Mouse (Mus musculus) liver, adult 2 months (tissue): Measurements from ENCODE around the gene Erp27. TPM values are rescaled to one million over a fixed set of nuclear protein-coding genes. Genes with fewer than 3 reads are reported as not detected.
A peak's percentile ranks its signal among the peaks of the same experiment; 100 is the strongest.

Source experiments
- DNase-seq: peaks from one replicate; pipeline ENCODE4 v3.0.0-alpha.2; 2011; ENCODE audit warnings: low read depth, low spot score; ENCODE audit errors: extremely low read depth
- H3K27ac ChIP-seq: fragments of 200-500 bp; replicated peaks from 2 replicates; pipeline ENCODE4 v1.5.1; 2012; ENCODE audit warnings: low read depth, mild to moderate bottlenecking, control low read depth, inconsistent platforms, low read length; ENCODE audit not compliant: insufficient read depth
- H3K27me3 ChIP-seq: fragments of 200-500 bp; 2 replicates; pipeline ENCODE4 v1.6.1; 2012; ENCODE audit warnings: mild to moderate bottlenecking, moderate library complexity, low read length, inconsistent platforms; ENCODE audit not compliant: control insufficient read depth, insufficient read depth
- H3K36me3 ChIP-seq: fragments of 200-500 bp; 2 replicates; pipeline ENCODE4 v1.6.1; 2012; ENCODE audit warnings: low read length, inconsistent platforms; ENCODE audit not compliant: control insufficient read depth, insufficient read depth
- H3K4me1 ChIP-seq: fragments of 200-500 bp; 2 replicates; pipeline ENCODE4 v1.6.1; 2011; ENCODE audit warnings: low read length; ENCODE audit not compliant: control insufficient read depth, insufficient read depth
- H3K4me3 ChIP-seq: fragments of 200-500 bp; 2 replicates; pipeline ENCODE4 v1.5.1; 2011; ENCODE audit warnings: low read depth, mild to moderate bottlenecking, control low read depth, low read length, moderate library complexity; ENCODE audit not compliant: insufficient read depth
- H3K79me2 ChIP-seq: fragments of 200-500 bp; 2 replicates; pipeline ENCODE4 v1.6.1; 2012; ENCODE audit warnings: inconsistent platforms, mild to moderate bottlenecking, low read length, moderate library complexity; ENCODE audit not compliant: control insufficient read depth, insufficient read depth
- H3K9ac ChIP-seq: fragments of 200-500 bp; 2 replicates; pipeline ENCODE4 v1.6.1; 2012; ENCODE audit warnings: low read depth, mild to moderate bottlenecking, control low read depth, inconsistent platforms, low read length
- CTCF ChIP-seq: fragments of 200-500 bp; IDR thresholded peaks from 2 replicates; pipeline ENCODE4 v1.5.1; 2011; ENCODE audit warnings: low read depth, low read length, control low read depth
- POLR2A ChIP-seq: fragments of 200-500 bp; IDR thresholded peaks from 2 replicates; pipeline ENCODE4 v1.6.1; 2011; ENCODE audit warnings: low read length, control low read depth; ENCODE audit not compliant: insufficient read depth; ENCODE audit errors: extremely low read depth
- WGBS: fragments of 180-500 bp; shearing (Covaris S2); methylation state at CpG from one replicate; pipeline ENCODE4 v1.1.7; 2018; 5-methylcytosine and 5-hydroxymethylcytosine counted together
- polyA plus RNA-seq: library from polyadenylated mRNA; depleted of rRNA; stranded (reverse); fragments of >200 nt; gene quantifications from 2 replicates; pipeline ENCODE4 v1.2.3, GENCODE M21; 2012
- total RNA-seq: library from RNA; depleted of rRNA; stranded (reverse); fragments of >200 nt; gene quantifications from 2 replicates; pipeline ENCODE4 v1.2.3, GENCODE M21; 2014

The Erp27 gene
- total and polyA plus RNA-seq, 2 experiments: 0.55 to 1.8 TPM

GRCm38 (mm10) chr6:136920320-136921257, 1.4 kb downstream of the Erp27 start:
- no peaks in the 10 kb centered on the region for H3K27me3 ChIP-seq
- DNase-seq: peak; percentile 65
- H3K79me2 ChIP-seq: no peaks in the 10 kb centered on the region
- 30% methylated on average over 16 of the region's 16 CpGs for WGBS
- H3K9ac ChIP-seq: peak overlapping the region; percentile 44; the same call in 1 of the 2 replicates
- H3K36me3 ChIP-seq: no peaks in the 10 kb centered on the region
- H3K27ac ChIP-seq: no peak overlapping the region
- H3K4me3 ChIP-seq: no peak overlapping the region
- TF ChIP-seq POLR2A: no peak
- peak; percentile 29 for TF ChIP-seq CTCF
- H3K4me1 ChIP-seq: peaks cover 17% of the 10 kb centered on the region

GRCm38 (mm10) chr6:136917885-136918284, 4.1 kb downstream of the Erp27 start:
- Histone ChIP-seq H3K27me3 (no peaks in the 10 kb centered on the region), H3K27ac (peak overlapping the region; percentile 50), H3K79me2 (no peaks in the 10 kb centered on the region), H3K4me1 (peaks cover 34% of the 10 kb centered on the region), H3K36me3 (no peaks in the 10 kb centered on the region), H3K4me3 (no peak overlapping the region), H3K9ac (no peak overlapping the region)
- WGBS: 17% methylated on average over 2 of the region's 2 CpGs
- no peak for TF ChIP-seq POLR2A
- TF ChIP-seq CTCF: no peak
- DNase-seq: peak; percentile 80

GRCm38 (mm10) chr6:136915721-136916395, 6.1 kb downstream of the Erp27 start:
- Histone ChIP-seq H3K4me1 (peaks cover 34% of the 10 kb centered on the region), H3K36me3 (no peaks in the 10 kb centered on the region), H3K79me2 (no peaks in the 10 kb centered on the region), H3K9ac (peak overlapping the region; percentile 41; the same call in 1 of the 2 replicates), H3K27me3 (no peaks in the 10 kb centered on the region), H3K27ac (peak overlapping the region; percentile 95), H3K4me3 (no peak overlapping the region)
- WGBS: 18% methylated on average over 8 of the region's 8 CpGs
- no peak for TF ChIP-seq CTCF
- TF ChIP-seq POLR2A: no peak
- peak; percentile 91 for DNase-seq

- 97% methylated on average over 6 of the region's 6 CpGs for WGBS
- Histone ChIP-seq H3K27me3 (no peaks in the 10 kb centered on the region), H3K9ac (no peak overlapping the region), H3K27ac (peak overlapping the region; percentile 94), H3K36me3 (no peaks in the 10 kb centered on the region), H3K4me3 (no peak overlapping the region), H3K4me1 (peaks cover 27% of the 10 kb centered on the region), H3K79me2 (no peaks in the 10 kb centered on the region)
- DNase-seq: no peak
- no peak for TF ChIP-seq CTCF
- TF ChIP-seq POLR2A: no peak
Observed at GRCm38 (mm10) chr6:136914234-136914633, 7.7 kb downstream of the Erp27 start.

- peak; percentile 70 for DNase-seq
- Histone ChIP-seq H3K27me3 (no peaks in the 10 kb centered on the region), H3K9ac (peak overlapping the region; percentile 54; the same call in 1 of the 2 replicates), H3K4me3 (no peak overlapping the region), H3K36me3 (no peaks in the 10 kb centered on the region), H3K27ac (peak overlapping the region; percentile 94), H3K4me1 (peaks cover 27% of the 10 kb centered on the region), H3K79me2 (no peaks in the 10 kb centered on the region)
- WGBS: 12% methylated on average over 18 of the region's 18 CpGs
- TF ChIP-seq POLR2A: no peak
- TF ChIP-seq CTCF: no peak
Observed at GRCm38 (mm10) chr6:136913384-136914126, 8.4 kb downstream of the Erp27 start.
